Mouse (Mus musculus) limb, embryonic 10.5 days (tissue): ENCODE measurements at regions not wholly inside any gene's neighbourhood (a gene's known extent, or its start where the extent isn't known, plus 50 kb on each side); places are given as distances from the start of the nearest gene placed in this dataset.

Experiments
- DNase-seq: peaks from one replicate; pipeline ENCODE4 v3.0.0-alpha.2; 2017; ENCODE audit warnings: low spot score
- H3K27ac ChIP-seq: fragments of 300-500 bp; sonication (generic); 2 replicates; pipeline ENCODE4 v1.5.1; 2016; ENCODE audit warnings: mild to moderate bottlenecking
- H3K27me3 ChIP-seq: fragments of 300-500 bp; sonication (generic); 2 replicates; pipeline ENCODE4 v1.6.1; 2016; ENCODE audit warnings: low read depth, mild to moderate bottlenecking; ENCODE audit not compliant: poor library complexity, severe bottlenecking
- H3K36me3 ChIP-seq: fragments of 300-500 bp; sonication (generic); 2 replicates; pipeline ENCODE4 v1.6.1; 2016; ENCODE audit warnings: mild to moderate bottlenecking, moderate library complexity
- H3K4me1 ChIP-seq: fragments of 300-500 bp; sonication (generic); 2 replicates; pipeline ENCODE4 v1.6.1; 2016
- H3K4me3 ChIP-seq: fragments of 300-500 bp; sonication (generic); 2 replicates; pipeline ENCODE4 v1.5.1; 2016; ENCODE audit warnings: mild to moderate bottlenecking, moderate library complexity
- H3K9me3 ChIP-seq: fragments of 300-500 bp; sonication (generic); replicated peaks from 2 replicates; pipeline ENCODE4 v1.6.1; 2016; ENCODE audit warnings: mild to moderate bottlenecking
- WGBS: fragments of 180-500 bp; shearing (Covaris S2); methylation state at CpG from one replicate; pipeline ENCODE4 v1.1.7; 2016; 5-methylcytosine and 5-hydroxymethylcytosine counted together

GRCm38 (mm10) chr10:96188168-96188567, 51.8 kb downstream of the Gm5426 start:
- Histone ChIP-seq H3K36me3 (no peaks in the 10 kb centered on the region), H3K4me3 (no peak overlapping the region), H3K27ac (no peak overlapping the region), H3K4me1 (no peaks in the 10 kb centered on the region), H3K27me3 (no peaks in the 10 kb centered on the region), H3K9me3 (no peaks in the 10 kb centered on the region)
- no peak for DNase-seq
- 82% methylated on average over 7 of the region's 7 CpGs for WGBS

DNA sequence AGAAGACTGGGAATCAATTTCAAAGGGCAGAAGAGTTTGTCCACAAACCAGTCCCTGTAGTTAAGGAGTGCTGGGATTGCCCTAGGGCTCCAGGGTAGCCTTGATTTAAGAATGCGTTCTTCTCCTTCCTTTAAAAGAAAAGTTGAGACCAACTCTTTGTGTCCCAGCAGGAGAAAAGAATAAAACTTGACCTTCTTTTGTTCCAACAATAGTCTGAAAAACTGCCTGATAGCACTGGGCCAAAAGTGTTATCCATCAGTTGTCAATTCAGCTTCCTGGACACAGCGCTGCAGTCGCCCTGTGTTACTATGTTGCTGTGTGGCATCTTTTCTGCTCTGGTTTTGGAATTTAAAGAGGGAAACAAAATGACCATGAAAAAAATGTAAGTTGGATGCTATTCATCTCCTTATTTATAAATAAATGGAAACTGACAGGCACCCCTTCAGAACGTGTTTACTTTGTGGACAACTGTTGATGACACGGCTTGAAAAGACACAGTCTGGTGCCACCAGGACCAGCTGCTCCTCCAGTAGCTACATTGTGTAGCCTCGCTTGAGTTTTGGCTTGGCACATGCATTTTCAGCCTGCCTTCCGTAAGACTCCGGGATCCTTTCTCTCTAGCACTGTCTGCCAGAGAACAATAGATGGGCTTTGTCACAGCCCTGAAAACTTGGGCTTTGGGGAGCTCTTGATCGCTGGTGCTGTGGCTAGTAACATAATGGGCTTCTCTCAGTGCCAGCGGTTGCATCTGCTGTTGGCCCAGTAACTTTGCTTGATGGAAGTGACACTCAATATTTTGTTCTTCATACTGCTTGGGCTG, 54.0 kb downstream of the Gm5426 start:
- Histone ChIP-seq H3K4me3 (no peak overlapping the region), H3K36me3 (no peaks in the 10 kb centered on the region), H3K9me3 (no peaks in the 10 kb centered on the region), H3K4me1 (no peaks in the 10 kb centered on the region), H3K27me3 (no peaks in the 10 kb centered on the region), H3K27ac (no peak overlapping the region)
- DNase-seq: no peak
- WGBS: 85% methylated on average over 10 of the region's 10 CpGs

DNA sequence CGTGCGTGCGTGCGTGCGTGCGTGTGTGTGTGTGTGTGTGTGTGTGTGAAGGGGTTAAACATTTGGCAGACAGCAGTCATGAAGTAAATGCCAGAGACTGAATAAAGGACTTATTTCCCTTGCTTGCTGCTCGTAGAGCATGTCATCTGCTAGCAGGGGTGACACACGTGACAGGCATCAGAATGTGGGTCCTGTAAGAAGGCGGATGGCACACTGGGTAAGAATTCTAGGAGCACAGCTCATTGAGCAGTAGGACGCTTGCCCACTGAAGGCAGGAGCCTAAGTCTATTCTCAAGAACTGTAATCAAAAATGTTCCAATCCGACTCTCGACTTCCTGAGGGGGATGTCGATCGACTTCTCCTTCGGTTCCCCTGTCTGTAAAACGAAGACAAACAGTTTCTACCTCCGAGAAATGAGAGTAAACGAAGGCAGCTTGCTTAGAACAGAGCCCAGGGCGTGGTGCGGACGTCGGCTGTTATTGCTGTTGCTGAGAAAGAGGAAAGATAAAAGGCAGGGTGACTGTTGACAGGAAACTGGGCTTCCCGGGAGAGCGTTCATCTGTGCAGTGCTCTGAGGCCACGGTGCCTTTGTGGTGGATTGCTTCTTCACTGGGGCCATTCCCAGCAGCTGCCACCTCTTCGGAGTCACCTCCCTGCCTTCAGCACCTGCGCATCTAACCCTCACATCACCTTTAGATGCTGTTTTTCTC, 64.7 kb downstream of the Gm5426 start:
- DNase-seq: no peak
- Histone ChIP-seq H3K27me3 (no peaks in the 10 kb centered on the region), H3K4me1 (peaks cover 9% of the 10 kb centered on the region), H3K36me3 (no peaks in the 10 kb centered on the region), H3K27ac (no peak overlapping the region), H3K4me3 (no peak overlapping the region), H3K9me3 (no peaks in the 10 kb centered on the region)
- 82% methylated on average over 27 of the region's 27 CpGs for WGBS

GRCm38 (mm10) chr10:96201891-96202290, 65.5 kb downstream of the Gm5426 start:
- no peak overlapping the region for H3K4me3 ChIP-seq
- H3K27me3 ChIP-seq: no peaks in the 10 kb centered on the region
- 61% methylated on average over 6 of the region's 6 CpGs for WGBS
- H3K4me1 ChIP-seq: peaks cover 9% of the 10 kb centered on the region
- no peaks in the 10 kb centered on the region for H3K36me3 ChIP-seq
- no peaks in the 10 kb centered on the region for H3K9me3 ChIP-seq
- no peak for DNase-seq
- H3K27ac ChIP-seq: no peak overlapping the region

- Histone ChIP-seq H3K36me3 (no peaks in the 10 kb centered on the region), H3K27me3 (no peaks in the 10 kb centered on the region), H3K27ac (no peak overlapping the region), H3K9me3 (no peaks in the 10 kb centered on the region), H3K4me3 (no peak overlapping the region), H3K4me1 (peaks cover 9% of the 10 kb centered on the region)
- no peak for DNase-seq
Measured at GRCm38 (mm10) chr10:96202871-96203270, 66.5 kb downstream of the Gm5426 start.

- no peak for DNase-seq
- no peaks in the 10 kb centered on the region for H3K36me3 ChIP-seq
- no peak overlapping the region for H3K4me3 ChIP-seq
- H3K9me3 ChIP-seq: no peaks in the 10 kb centered on the region
- H3K27me3 ChIP-seq: no peaks in the 10 kb centered on the region
- peaks cover 9% of the 10 kb centered on the region for H3K4me1 ChIP-seq
- WGBS: 93% methylated on average over 5 of the region's 5 CpGs
- H3K27ac ChIP-seq: no peak overlapping the region
Measured at GRCm38 (mm10) chr10:96204198-96204597, 67.8 kb downstream of the Gm5426 start.

GRCm38 (mm10) chr10:96209171-96209570, 72.8 kb downstream of the Gm5426 start:
- no peak for DNase-seq
- Histone ChIP-seq H3K4me1 (peaks cover 3% of the 10 kb centered on the region; the same call in 1 of the 2 replicates), H3K27ac (no peak overlapping the region), H3K27me3 (no peaks in the 10 kb centered on the region), H3K4me3 (no peak overlapping the region), H3K9me3 (no peaks in the 10 kb centered on the region), H3K36me3 (no peaks in the 10 kb centered on the region)
- 93% methylated on average over 5 of the region's 5 CpGs for WGBS

DNA sequence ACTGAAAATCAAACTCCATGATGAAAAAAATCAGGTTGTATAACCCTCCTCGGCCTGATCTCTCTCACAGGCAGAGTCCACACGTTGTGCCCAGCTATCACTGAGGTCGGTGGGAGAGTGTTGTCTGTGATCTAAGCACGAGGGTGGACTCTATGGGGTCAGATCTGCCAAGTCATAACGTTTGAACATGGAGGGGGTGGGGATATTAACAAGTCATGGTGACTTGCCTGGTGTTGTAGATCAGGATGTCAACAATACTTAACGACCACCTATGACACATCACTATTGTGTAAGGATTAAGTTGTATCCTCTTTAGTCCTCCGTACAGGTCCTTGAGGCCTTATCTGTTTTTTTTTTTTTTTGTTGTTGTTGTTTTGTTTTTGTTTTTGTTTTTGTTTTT, 74.8 kb downstream of the Gm5426 start:
- DNase-seq: no peak
- Histone ChIP-seq H3K36me3 (no peaks in the 10 kb centered on the region), H3K27ac (no peak overlapping the region), H3K27me3 (no peaks in the 10 kb centered on the region), H3K4me1 (peaks cover 9% of the 10 kb centered on the region; the same call in 1 of the 2 replicates), H3K4me3 (no peak overlapping the region), H3K9me3 (no peaks in the 10 kb centered on the region)
- 84% methylated on average over 7 of the region's 7 CpGs for WGBS

GRCm38 (mm10) chr10:96213876-96214275, 77.5 kb downstream of the Gm5426 start:
- 6% methylated on average over 10 of the region's 10 CpGs for WGBS
- Histone ChIP-seq H3K36me3 (no peaks in the 10 kb centered on the region), H3K27ac (no peak overlapping the region; the same call in 1 of the 2 replicates), H3K4me3 (no peak overlapping the region), H3K9me3 (no peaks in the 10 kb centered on the region), H3K4me1 (peaks cover 9% of the 10 kb centered on the region; the same call in 1 of the 2 replicates), H3K27me3 (no peaks in the 10 kb centered on the region)
- DNase-seq: peak; percentile 92

GRCm38 (mm10) chr10:96214285-96214684, 77.9 kb downstream of the Gm5426 start:
- no peaks in the 10 kb centered on the region for H3K36me3 ChIP-seq
- no peak overlapping the region for H3K4me3 ChIP-seq
- H3K9me3 ChIP-seq: no peaks in the 10 kb centered on the region
- 75% methylated on average over 7 of the region's 7 CpGs for WGBS
- peaks cover 9% of the 10 kb centered on the region; the same call in 1 of the 2 replicates for H3K4me1 ChIP-seq
- H3K27ac ChIP-seq: no peak overlapping the region; the same call in 1 of the 2 replicates
- DNase-seq: no peak
- H3K27me3 ChIP-seq: no peaks in the 10 kb centered on the region

GRCm38 (mm10) chr10:96214946-96215345, 78.5 kb downstream of the Gm5426 start:
- H3K4me3 ChIP-seq: no peak overlapping the region
- H3K27me3 ChIP-seq: no peaks in the 10 kb centered on the region
- peak overlapping the region; percentile 61; the same call in 1 of the 2 replicates for H3K27ac ChIP-seq
- DNase-seq: no peak
- 67% methylated on average over 6 of the region's 6 CpGs for WGBS
- H3K9me3 ChIP-seq: no peaks in the 10 kb centered on the region
- peaks cover 9% of the 10 kb centered on the region; the same call in 1 of the 2 replicates for H3K4me1 ChIP-seq
- no peaks in the 10 kb centered on the region for H3K36me3 ChIP-seq

- no peaks in the 10 kb centered on the region for H3K4me1 ChIP-seq
- H3K27me3 ChIP-seq: no peaks in the 10 kb centered on the region
- H3K27ac ChIP-seq: no peak overlapping the region
- no peaks in the 10 kb centered on the region for H3K36me3 ChIP-seq
- no peaks in the 10 kb centered on the region for H3K9me3 ChIP-seq
- no peak overlapping the region for H3K4me3 ChIP-seq
- DNase-seq: no peak
- 93% methylated on average over 4 of the region's 4 CpGs for WGBS
Measured at GRCm38 (mm10) chr10:96220731-96221130, 84.3 kb downstream of the Gm5426 start.

- H3K4me3 ChIP-seq: no peak overlapping the region
- H3K27ac ChIP-seq: 0 out of 2 replicates have a peak overlapping the region, but pooled peaks have one; percentile 21
- H3K9me3 ChIP-seq: no peaks in the 10 kb centered on the region
- WGBS: 91% methylated on average over 8 of the region's 8 CpGs
- H3K4me1 ChIP-seq: peaks cover 17% of the 10 kb centered on the region
- H3K36me3 ChIP-seq: no peaks in the 10 kb centered on the region
- DNase-seq: no peak
- H3K27me3 ChIP-seq: no peaks in the 10 kb centered on the region
Measured at GRCm38 (mm10) chr10:96230391-96230790, 94.0 kb downstream of the Gm5426 start.
